21 mouse cellular contexts compared by ENCODE assay signal in genomic region chr3:34740110-34740509, GRCm38 (mm10).
A peak's percentile ranks its signal among the peaks of the same experiment; 100 is the strongest.
DNase-seq lines count a peak whose midpoint lies in the region; ATAC-seq and TF ChIP-seq lines count a peak whose summit lies in the region.
"Had no signal": no experiment of that assay in that cellular context is flagged by ENCODE, and none has a peak within 500 bp of the region (broad histone marks: within the 10 kb centered on the region; RNA-seq: fewer than 3 reads in every experiment).

No protein-coding gene starts in this region.

- no peak overlapping the region for H3K4me2 ChIP-seq in embryonic facial prominence, embryonic 11.5 days (ENCODE audit: low read depth, low read length)
- H3K4me2 ChIP-seq in limb, embryonic 12.5 days, result no peak overlapping the region
- no peak overlapping the region for H3K4me2 ChIP-seq in intestine, embryonic 15.5 days (replicated peaks)
- H3K4me2 ChIP-seq in stomach, postnatal 0 days (replicated peaks; ENCODE audit: low read depth), result no peak overlapping the region
- H3K4me2 ChIP-seq: hindbrain, embryonic 12.5 days; limb, embryonic 13.5 days; lung, embryonic 14.5 days; midbrain, embryonic 15.5 days had no signal

- DNase-seq in embryonic facial prominence, embryonic 11.5 days (ENCODE audit: low spot score), result no peak
- DNase-seq in embryonic facial prominence, embryonic 10.5 days (ENCODE audit: low spot score), result no peak
- no peak for DNase-seq in limb, embryonic 10.5 days (ENCODE audit: low spot score)
- DNase-seq in stomach, postnatal 0 days (ENCODE audit: low spot score), result peak; percentile 30
- DNase-seq in spleen, adult 12 weeks (ENCODE audit: low spot score), result no peak
- DNase-seq: adrenal gland, postnatal 25 days; cerebellum, adult 9-11 months; gastrocnemius, postnatal 36 days; layer of hippocampus, postnatal 36 days; lung, embryonic 14.5 days; right cerebral cortex, adult 18-20 months; right cerebral cortex, postnatal 4 days; thymus, postnatal 25 days had no signal

- no peak overlapping the region for H3K4me3 ChIP-seq in embryonic facial prominence, embryonic 11.5 days (ENCODE audit: low read depth, low read length)
- H3K4me3 ChIP-seq in embryonic facial prominence, embryonic 10.5 days, result no peak overlapping the region
- no peak overlapping the region for H3K4me3 ChIP-seq in limb, embryonic 12.5 days (replicated peaks)
- H3K4me3 ChIP-seq in limb, embryonic 10.5 days, result no peak overlapping the region
- no peak overlapping the region for H3K4me3 ChIP-seq in intestine, embryonic 15.5 days (replicated peaks)
- H3K4me3 ChIP-seq in stomach, postnatal 0 days (ENCODE audit: low read depth, low read length), result no peak overlapping the region
- H3K4me3 ChIP-seq: forebrain, embryonic 10.5 days; hindbrain, embryonic 12.5 days; limb, embryonic 13.5 days; megakaryocyte, embryonic 14.5 days; midbrain, embryonic 15.5 days had no signal

- H3K36me3 ChIP-seq in embryonic facial prominence, embryonic 11.5 days (replicated peaks; ENCODE audit: control insufficient read depth, insufficient read depth, low read depth, low read length), result no peaks in the 10 kb centered on the region
- no peaks in the 10 kb centered on the region for H3K36me3 ChIP-seq in embryonic facial prominence, embryonic 10.5 days (replicated peaks)
- H3K36me3 ChIP-seq in limb, embryonic 12.5 days, result no peaks in the 10 kb centered on the region
- H3K36me3 ChIP-seq in limb, embryonic 10.5 days, result no peaks in the 10 kb centered on the region
- no peaks in the 10 kb centered on the region for H3K36me3 ChIP-seq in intestine, embryonic 15.5 days
- no peaks in the 10 kb centered on the region for H3K36me3 ChIP-seq in stomach, postnatal 0 days (ENCODE audit: control insufficient read depth, insufficient read depth, low read length)
- H3K36me3 ChIP-seq: forebrain, embryonic 10.5 days; hindbrain, embryonic 12.5 days; limb, embryonic 13.5 days; midbrain, embryonic 15.5 days had no signal

- 0 out of 2 replicates have a peak, but pooled peaks have one; percentile 56 for ATAC-seq in embryonic facial prominence, embryonic 11.5 days (replicated peaks; ENCODE audit: insufficient number of reproducible peaks, low FRiP score, low TSS enrichment, low read depth)
- ATAC-seq in limb, embryonic 12.5 days (ENCODE audit: insufficient number of reproducible peaks, insufficient read depth, low FRiP score, low TSS enrichment, low read depth), result 0 out of 2 replicates have a peak, but pooled peaks have one; percentile 45
- peak; percentile 65 for ATAC-seq in intestine, embryonic 15.5 days
- ATAC-seq in stomach, postnatal 0 days (ENCODE audit: low FRiP score, low TSS enrichment), result peak; percentile 81
- ATAC-seq: midbrain, embryonic 15.5 days had no signal

- H3K9ac ChIP-seq in embryonic facial prominence, embryonic 11.5 days (replicated peaks; ENCODE audit: low read length), result no peak overlapping the region
- H3K9ac ChIP-seq in limb, embryonic 12.5 days (replicated peaks), result no peak overlapping the region
- H3K9ac ChIP-seq in intestine, embryonic 15.5 days, result no peak overlapping the region
- H3K9ac ChIP-seq in stomach, postnatal 0 days (ENCODE audit: low read length), result no peak overlapping the region
- H3K9ac ChIP-seq: hindbrain, embryonic 12.5 days; limb, embryonic 13.5 days; liver, embryonic 14.5 days; lung, embryonic 14.5 days; midbrain, embryonic 15.5 days had no signal

- no peak for TF ChIP-seq EP300 in stomach, postnatal 0 days (optimal IDR thresholded peaks at IDR 0.05)

- H3K9me3 ChIP-seq in embryonic facial prominence, embryonic 11.5 days (replicated peaks; ENCODE audit: control insufficient read depth, low read length), result no peaks in the 10 kb centered on the region
- H3K9me3 ChIP-seq in embryonic facial prominence, embryonic 10.5 days, result no peaks in the 10 kb centered on the region
- no peaks in the 10 kb centered on the region for H3K9me3 ChIP-seq in limb, embryonic 12.5 days
- no peaks in the 10 kb centered on the region for H3K9me3 ChIP-seq in limb, embryonic 10.5 days (replicated peaks)
- H3K9me3 ChIP-seq in intestine, embryonic 15.5 days, result no peaks in the 10 kb centered on the region
- H3K9me3 ChIP-seq in stomach, postnatal 0 days (ENCODE audit: control insufficient read depth, low read length), result no peaks in the 10 kb centered on the region
- H3K9me3 ChIP-seq: forebrain, embryonic 10.5 days; hindbrain, embryonic 12.5 days; limb, embryonic 13.5 days; midbrain, embryonic 15.5 days had no signal

- no peak overlapping the region for H3K27ac ChIP-seq in embryonic facial prominence, embryonic 11.5 days (replicated peaks; ENCODE audit: low read depth, low read length)
- H3K27ac ChIP-seq in embryonic facial prominence, embryonic 10.5 days (replicated peaks), result no peak overlapping the region
- no peak overlapping the region for H3K27ac ChIP-seq in limb, embryonic 12.5 days
- H3K27ac ChIP-seq in limb, embryonic 10.5 days, result no peak overlapping the region
- H3K27ac ChIP-seq in intestine, embryonic 15.5 days, result no peak overlapping the region
- peak overlapping the region; percentile 61; the same call in 1 of the 2 replicates for H3K27ac ChIP-seq in stomach, postnatal 0 days (replicated peaks)
- H3K27ac ChIP-seq: forebrain, embryonic 10.5 days; hindbrain, embryonic 12.5 days; limb, embryonic 13.5 days; liver, embryonic 14.5 days; midbrain, embryonic 15.5 days had no signal

- H3K27me3 ChIP-seq in embryonic facial prominence, embryonic 11.5 days (ENCODE audit: control insufficient read depth, insufficient read depth, low read length), result no peaks in the 10 kb centered on the region
- no peaks in the 10 kb centered on the region for H3K27me3 ChIP-seq in embryonic facial prominence, embryonic 10.5 days (replicated peaks; ENCODE audit: low read depth, poor library complexity, severe bottlenecking)
- H3K27me3 ChIP-seq in limb, embryonic 12.5 days, result no peaks in the 10 kb centered on the region
- H3K27me3 ChIP-seq in limb, embryonic 10.5 days (ENCODE audit: low read depth, poor library complexity, severe bottlenecking), result no peaks in the 10 kb centered on the region
- H3K27me3 ChIP-seq in intestine, embryonic 15.5 days (replicated peaks), result no peaks in the 10 kb centered on the region
- no peaks in the 10 kb centered on the region for H3K27me3 ChIP-seq in stomach, postnatal 0 days (ENCODE audit: control insufficient read depth, insufficient read depth, low read length)
- H3K27me3 ChIP-seq: hindbrain, embryonic 12.5 days; limb, embryonic 13.5 days; megakaryocyte, embryonic 14.5 days; midbrain, embryonic 15.5 days had no signal

- TF ChIP-seq CTCF in stomach, postnatal 0 days (IDR thresholded peaks at IDR 0.05; ENCODE audit: low read depth), result no peak

- 92% methylated on average over 9 of the region's 9 CpGs for WGBS in embryonic facial prominence, embryonic 11.5 days
- WGBS in embryonic facial prominence, embryonic 10.5 days, result 93% methylated on average over 9 of the region's 9 CpGs
- WGBS in limb, embryonic 12.5 days, result 91% methylated on average over 9 of the region's 9 CpGs
- 92% methylated on average over 9 of the region's 9 CpGs for WGBS in limb, embryonic 10.5 days
- 87% methylated on average over 9 of the region's 9 CpGs for WGBS in intestine, embryonic 15.5 days
- WGBS in stomach, postnatal 0 days, result 84% methylated on average over 9 of the region's 9 CpGs

- H3K4me1 ChIP-seq in embryonic facial prominence, embryonic 11.5 days (ENCODE audit: control insufficient read depth, insufficient read depth, low read length), result no peaks in the 10 kb centered on the region
- H3K4me1 ChIP-seq in embryonic facial prominence, embryonic 10.5 days, result no peaks in the 10 kb centered on the region; the same call in 1 of the 2 replicates
- no peaks in the 10 kb centered on the region for H3K4me1 ChIP-seq in limb, embryonic 12.5 days (replicated peaks)
- no peaks in the 10 kb centered on the region for H3K4me1 ChIP-seq in limb, embryonic 10.5 days
- no peaks in the 10 kb centered on the region for H3K4me1 ChIP-seq in intestine, embryonic 15.5 days (replicated peaks)
- H3K4me1 ChIP-seq in stomach, postnatal 0 days (replicated peaks; ENCODE audit: control insufficient read depth, insufficient read depth), result no peaks in the 10 kb centered on the region
- H3K4me1 ChIP-seq: hindbrain, embryonic 12.5 days; limb, embryonic 13.5 days; megakaryocyte, embryonic 14.5 days; midbrain, embryonic 15.5 days had no signal
